Mouse (Mus musculus): ENCODE measurements around the gene Olfr1163.
"Not testable (repeated sequence)": the region's sequence is repeated elsewhere in the genome, so short reads cannot be mapped to it uniquely, and the experiment has no call there.

- TF ChIP-seq CTCF (IDR thresholded peaks at IDR 0.05; ENCODE audit: low read depth, low read length); POLR2A (IDR thresholded peaks at IDR 0.05; ENCODE audit: borderline replicate concordance, low read depth, low read length): not testable (repeated sequence)
Measured at GRCm38 (mm10) chr2:88022474-88022873, 49.2 kb downstream of the Olfr1163 start, which contains the start of gene Olfr1161.

Data from bone marrow macrophage, adult 2 months (primary cell).